In genomic region chr1:30017596-30017995, GRCm38 (mm10) we compare ENCODE assay signal across 17 mouse cellular contexts.
A peak's percentile ranks its signal among the peaks of the same experiment; 100 is the strongest.
DNase-seq lines count a peak whose midpoint lies in the region; ATAC-seq and TF ChIP-seq lines count a peak whose summit lies in the region.
"Had no signal": no experiment of that assay in that cellular context is flagged by ENCODE, and none has a peak within 500 bp of the region (broad histone marks: within the 10 kb centered on the region; RNA-seq: fewer than 3 reads in every experiment).

No protein-coding gene starts in this region.

- no peak overlapping the region for H3K27ac ChIP-seq in hindbrain, postnatal 0 days
- no peak overlapping the region for H3K27ac ChIP-seq in hindbrain, embryonic 13.5 days
- H3K27ac ChIP-seq: embryonic facial prominence, embryonic 13.5 days; heart, adult 2 months; liver, embryonic 14.5 days; midbrain, embryonic 10.5 days; neural tube, embryonic 15.5 days; stomach, embryonic 15.5 days had no signal

- H3K4me3 ChIP-seq in hindbrain, postnatal 0 days (ENCODE audit: low read length) = no peak overlapping the region
- H3K4me3 ChIP-seq in hindbrain, embryonic 13.5 days = no peak overlapping the region
- H3K4me3 ChIP-seq: embryonic facial prominence, embryonic 13.5 days; heart, adult 2 months; midbrain, embryonic 10.5 days; neural tube, embryonic 15.5 days; stomach, embryonic 15.5 days had no signal

- no peak for ATAC-seq in hindbrain, postnatal 0 days
- ATAC-seq in hindbrain, embryonic 13.5 days (ENCODE audit: low FRiP score) = no peak
- ATAC-seq: hindbrain, embryonic 16.5 days had no signal

- no peaks in the 10 kb centered on the region for H3K36me3 ChIP-seq in hindbrain, postnatal 0 days (ENCODE audit: insufficient read depth, low read length)
- no peaks in the 10 kb centered on the region for H3K36me3 ChIP-seq in hindbrain, embryonic 13.5 days
- H3K36me3 ChIP-seq: embryonic facial prominence, embryonic 13.5 days; midbrain, embryonic 10.5 days; neural tube, embryonic 15.5 days; stomach, embryonic 15.5 days had no signal

- DNase-seq in adrenal gland, postnatal 10 days = peak; percentile 28
- no peak for DNase-seq in adrenal gland, adult 18-20 months (ENCODE audit: low spot score in 2 of 2)
- DNase-seq in hindbrain, postnatal 0 days (ENCODE audit: low spot score) = peak; percentile 32
- peak; percentile 0 for DNase-seq in ovary, postnatal 14 days (ENCODE audit: low spot score)
- DNase-seq in ovary, postnatal 36 days (ENCODE audit: low spot score) = no peak
- DNase-seq in telencephalon, adult 2 months (ENCODE audit: low read depth, low spot score) = peak; percentile 76
- no peak for DNase-seq in c-Kit-positive CD71-positive TER-119-positive erythroid progenitor cells, embryonic 14.5 days (ENCODE audit: low spot score)
- DNase-seq: cerebellum, adult 11-12 months; heart, adult 2 months; kidney, adult 9 months had no signal

- H3K9me3 ChIP-seq in hindbrain, postnatal 0 days (ENCODE audit: low read length) = no peaks in the 10 kb centered on the region
- no peaks in the 10 kb centered on the region for H3K9me3 ChIP-seq in hindbrain, embryonic 13.5 days
- H3K9me3 ChIP-seq: embryonic facial prominence, embryonic 13.5 days; midbrain, embryonic 10.5 days; neural tube, embryonic 15.5 days; stomach, embryonic 15.5 days had no signal

- no peak for TF ChIP-seq CTCF in hindbrain, postnatal 0 days (IDR thresholded peaks at IDR 0.05; ENCODE audit: low read depth)

- no peak overlapping the region for H3K4me2 ChIP-seq in hindbrain, postnatal 0 days (ENCODE audit: low read depth, low read length)
- H3K4me2 ChIP-seq in hindbrain, embryonic 13.5 days = no peak overlapping the region
- H3K4me2 ChIP-seq: embryonic facial prominence, embryonic 13.5 days; neural tube, embryonic 15.5 days; stomach, embryonic 15.5 days had no signal

- H3K27me3 ChIP-seq in hindbrain, postnatal 0 days (ENCODE audit: insufficient read depth, low read length) = no peaks in the 10 kb centered on the region
- no peaks in the 10 kb centered on the region for H3K27me3 ChIP-seq in hindbrain, embryonic 13.5 days
- H3K27me3 ChIP-seq: embryonic facial prominence, embryonic 13.5 days; neural tube, embryonic 15.5 days; stomach, embryonic 15.5 days had no signal

- H3K4me1 ChIP-seq in hindbrain, postnatal 0 days (ENCODE audit: insufficient read depth, low read length) = no peaks in the 10 kb centered on the region
- no peaks in the 10 kb centered on the region for H3K4me1 ChIP-seq in hindbrain, embryonic 13.5 days (replicated peaks)
- H3K4me1 ChIP-seq: embryonic facial prominence, embryonic 13.5 days; midbrain, embryonic 10.5 days; neural tube, embryonic 15.5 days; stomach, embryonic 15.5 days had no signal

- H3K9ac ChIP-seq in hindbrain, postnatal 0 days (replicated peaks; ENCODE audit: low read length) = no peak overlapping the region
- no peak overlapping the region for H3K9ac ChIP-seq in hindbrain, embryonic 13.5 days
- H3K9ac ChIP-seq: embryonic facial prominence, embryonic 13.5 days; liver, embryonic 14.5 days; neural tube, embryonic 15.5 days; stomach, embryonic 15.5 days had no signal

Comparison
In these comparisons a context has a peak if more than half of its experiments do, and no peak if none do; other contexts are left out.
1. DNase-seq: peak in adrenal gland, postnatal 10 days (single experiment), hindbrain, postnatal 0 days (single experiment), ovary, postnatal 14 days (single experiment) and telencephalon, adult 2 months (single experiment); none in adrenal gland, adult 18-20 months (0 of 2), ovary, postnatal 36 days (single experiment) and c-Kit-positive CD71-positive TER-119-positive erythroid progenitor cells, embryonic 14.5 days (single experiment).